Mouse (Mus musculus): Measurements from ENCODE around the gene Ntn4. TPM values are rescaled to one million over a fixed set of nuclear protein-coding genes. Genes with fewer than 3 reads are reported as not detected.

Gene Ntn4
- polyA plus RNA-seq, 1 experiment: 4.9 TPM

DNA sequence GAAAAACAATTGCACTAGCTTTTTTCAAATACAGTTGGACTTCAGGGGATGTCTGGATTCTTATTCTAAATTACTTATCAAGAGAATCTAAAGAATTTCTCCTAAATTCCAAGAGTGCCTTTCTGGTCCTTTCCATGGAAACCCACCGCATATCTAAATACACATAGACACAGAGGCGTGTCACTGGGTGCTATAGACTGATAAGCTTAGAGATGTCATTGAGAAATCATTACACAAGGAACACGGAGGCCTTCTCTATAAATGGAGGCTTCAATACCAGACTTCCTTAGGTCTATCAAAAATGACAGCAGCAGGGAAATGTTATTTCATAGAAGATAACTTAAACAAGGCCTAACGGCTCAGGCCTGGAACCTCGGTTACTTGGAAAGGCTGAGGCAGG is 68.0 kb downstream of the Ntn4 start:
- 65% methylated on average over 5 of the region's 5 CpGs for WGBS

DNA sequence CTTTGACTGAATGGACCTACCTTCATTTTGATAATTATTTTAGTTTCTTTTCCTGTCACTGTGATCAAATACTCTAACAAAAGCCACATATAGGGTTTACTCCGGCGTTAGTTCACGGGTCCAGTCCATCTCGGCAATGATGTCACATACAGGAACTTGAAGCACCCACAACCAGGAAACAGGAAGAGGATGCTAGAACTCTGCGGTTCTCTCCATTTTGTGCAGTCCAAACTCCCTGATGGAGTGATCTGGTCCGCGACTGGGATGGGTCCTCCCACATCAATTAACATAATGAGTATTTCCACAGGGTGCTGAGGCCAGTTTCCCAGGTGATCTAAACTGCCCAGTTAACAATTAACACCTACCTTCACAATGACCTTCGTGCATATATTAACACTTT is 69.1 kb downstream of the Ntn4 start:
- DNase-seq (ENCODE audit: low read depth, low spot score): no peak
- 87% methylated on average over 8 of the region's 8 CpGs for WGBS

More for the DNA sequence above, 68.0 kb downstream of the Ntn4 start:
- no peak for DNase-seq (ENCODE audit: low read depth, low spot score)

DNA sequence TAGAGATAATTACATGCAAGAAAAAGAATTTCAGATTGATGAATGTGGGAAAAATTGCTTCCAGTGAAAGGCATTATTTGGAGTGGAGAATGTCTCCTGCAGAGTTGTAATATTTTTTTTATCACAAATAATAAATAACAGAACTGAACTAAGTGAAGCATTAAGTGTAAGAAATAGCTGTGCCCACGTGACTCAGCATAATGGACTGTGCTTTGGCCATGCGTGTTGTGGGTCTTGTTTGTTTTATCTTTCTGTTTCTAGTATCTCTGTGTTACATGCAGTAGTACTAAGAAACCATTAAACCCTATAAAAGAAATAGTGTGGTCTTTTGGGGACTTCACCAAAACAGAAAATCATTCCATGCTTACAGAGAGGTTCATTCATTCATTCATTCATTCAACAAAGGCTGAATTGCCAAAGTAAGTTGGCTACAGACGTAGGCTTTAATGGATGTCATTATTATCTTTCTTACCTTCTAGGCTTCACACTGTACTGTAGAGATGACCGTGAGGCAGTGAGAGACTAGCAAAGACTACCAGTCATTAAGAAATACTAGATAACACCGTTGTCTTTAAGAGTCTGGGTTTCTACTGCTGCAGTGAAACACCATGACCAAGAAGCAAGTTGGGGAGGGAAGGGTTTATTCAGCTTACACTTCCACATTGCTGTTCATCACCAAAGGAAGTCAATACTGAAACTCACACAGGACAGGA is 81.3 kb downstream of the Ntn4 start:
- no peak for DNase-seq (ENCODE audit: low read depth, low spot score)

DNA sequence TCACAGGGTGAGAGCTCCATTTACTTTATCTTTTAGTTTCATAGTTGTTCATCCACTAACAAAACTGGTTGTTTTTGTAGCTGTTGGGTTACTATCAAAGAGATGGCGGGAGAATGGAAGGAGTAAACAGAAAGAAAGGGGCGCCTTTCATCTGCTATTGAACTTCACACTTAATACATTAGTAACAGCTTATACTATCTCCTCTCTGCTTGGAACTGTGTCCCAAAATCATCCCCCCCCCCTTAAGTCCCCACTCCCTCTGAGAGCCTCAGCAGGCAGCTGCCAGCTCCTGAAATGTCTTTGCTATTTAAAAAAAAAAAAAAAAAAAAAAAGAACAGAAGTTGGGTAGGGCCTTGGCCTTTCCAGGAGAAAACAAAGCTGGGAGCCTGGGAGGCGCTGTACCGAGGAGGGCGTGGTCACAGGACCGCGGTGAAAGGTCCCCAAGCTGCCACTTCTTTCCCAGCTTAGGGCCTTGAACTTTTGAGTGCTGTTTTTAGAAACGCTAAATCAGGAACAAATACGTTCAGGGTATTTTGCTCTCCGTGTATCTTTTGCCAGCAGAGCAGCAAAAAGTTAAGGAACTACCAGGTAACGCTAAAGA is 83.6 kb downstream of the Ntn4 start:
- no peak for DNase-seq (ENCODE audit: low read depth, low spot score)
- 22% methylated on average over 11 of the region's 11 CpGs for WGBS

More for the DNA sequence above, 81.3 kb downstream of the Ntn4 start:
- WGBS: 89% methylated on average over 5 of the region's 5 CpGs

DNA sequence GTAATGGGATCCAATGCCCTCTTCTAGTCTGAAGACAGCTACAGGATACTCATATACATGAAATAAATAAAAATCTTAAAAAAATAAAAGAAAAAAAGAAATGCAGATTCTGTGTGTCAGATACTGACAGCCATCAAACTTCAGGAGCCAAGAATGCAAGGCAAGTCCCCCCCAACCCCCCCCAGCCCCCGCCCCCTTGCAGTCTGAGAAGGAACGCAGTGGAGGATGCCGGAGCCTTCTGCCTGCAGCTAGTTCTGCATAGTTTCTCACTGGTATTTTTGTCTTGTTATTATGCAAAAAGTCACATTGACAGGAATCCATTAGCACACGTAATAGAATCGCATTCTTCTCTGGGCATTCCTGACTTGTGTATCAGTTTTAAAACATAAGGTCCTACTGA is 87.7 kb downstream of the Ntn4 start:
- no peak for DNase-seq (ENCODE audit: low read depth, low spot score)
- 78% methylated on average over 5 of the region's 5 CpGs for WGBS

DNA sequence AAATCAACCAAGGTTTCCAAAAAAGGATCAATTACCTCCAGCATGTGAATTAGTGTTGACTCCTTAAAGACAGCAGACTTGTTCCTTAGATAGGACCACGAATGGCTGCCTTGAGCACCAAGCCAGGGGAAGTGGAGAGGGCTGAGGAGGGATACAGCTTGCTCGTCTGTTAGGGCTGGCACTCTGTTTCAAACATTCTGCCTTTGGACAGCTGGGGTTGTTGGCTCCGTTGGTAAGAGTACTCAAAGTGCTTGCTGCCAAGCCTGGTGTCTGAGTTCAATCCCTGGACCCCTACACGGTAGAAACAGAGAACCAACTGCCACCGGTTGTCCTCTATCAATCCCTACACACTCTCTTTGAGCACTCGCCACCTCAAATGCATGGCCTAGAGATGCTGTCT is 90.0 kb downstream of the Ntn4 start:
- 88% methylated on average over 6 of the region's 6 CpGs for WGBS

DNA sequence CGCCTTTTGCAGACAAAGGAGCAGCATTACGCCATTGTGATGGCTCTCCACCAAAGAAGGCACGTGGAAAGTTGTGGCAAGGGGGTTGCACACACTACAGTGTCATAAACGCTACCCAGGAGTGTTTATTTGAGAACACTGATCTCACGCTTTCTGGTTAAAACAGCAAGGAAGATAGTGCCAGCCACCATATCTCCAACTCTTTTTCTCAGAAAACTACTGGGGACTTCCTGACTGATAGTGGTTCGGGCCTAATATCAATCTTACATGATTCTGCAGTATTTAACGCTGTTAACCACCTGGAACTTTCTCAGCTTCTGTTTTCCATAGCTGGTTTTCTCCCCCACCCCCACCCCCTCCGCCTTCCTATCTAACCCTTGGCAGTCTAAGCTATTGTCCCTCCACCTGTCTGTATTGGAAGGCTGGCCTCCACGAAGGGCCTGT is 90.8 kb downstream of the Ntn4 start:
- DNase-seq (ENCODE audit: low read depth, low spot score): no peak
- 67% methylated on average over 9 of the region's 9 CpGs for whole genome bisulfite sequencing

More for the DNA sequence above, 90.0 kb downstream of the Ntn4 start:
- no peak for DNase-seq (ENCODE audit: low read depth, low spot score)

DNA sequence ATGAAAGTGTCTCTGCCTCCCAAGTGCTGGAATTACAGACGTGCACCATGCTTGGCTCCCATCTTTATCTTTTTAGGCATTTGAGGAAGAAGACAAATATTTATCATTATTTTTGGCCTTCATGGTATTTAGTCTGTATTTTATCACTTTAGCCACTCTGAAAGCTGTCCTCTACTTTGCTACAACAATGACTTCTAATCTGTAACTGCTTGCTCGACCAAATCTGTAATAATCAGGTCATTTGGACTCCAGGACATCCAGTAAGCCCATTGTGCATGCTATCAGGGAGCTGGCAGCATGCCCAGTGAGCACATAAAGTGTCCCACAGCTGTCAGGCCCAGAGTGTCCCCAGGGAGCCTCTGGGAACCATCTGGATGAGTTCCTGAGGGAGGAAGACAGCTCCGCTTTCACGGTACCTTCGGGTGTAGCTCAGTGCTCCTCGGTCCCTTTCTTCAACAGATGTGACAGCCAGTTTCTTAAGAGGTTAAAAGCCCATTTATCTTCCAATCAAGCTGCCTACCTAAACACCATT is 95.7 kb downstream of the Ntn4 start:
- no peak for DNase-seq (ENCODE audit: low read depth, low spot score)
- 44% methylated on average over 6 of the region's 6 CpGs for whole genome bisulfite sequencing

DNA sequence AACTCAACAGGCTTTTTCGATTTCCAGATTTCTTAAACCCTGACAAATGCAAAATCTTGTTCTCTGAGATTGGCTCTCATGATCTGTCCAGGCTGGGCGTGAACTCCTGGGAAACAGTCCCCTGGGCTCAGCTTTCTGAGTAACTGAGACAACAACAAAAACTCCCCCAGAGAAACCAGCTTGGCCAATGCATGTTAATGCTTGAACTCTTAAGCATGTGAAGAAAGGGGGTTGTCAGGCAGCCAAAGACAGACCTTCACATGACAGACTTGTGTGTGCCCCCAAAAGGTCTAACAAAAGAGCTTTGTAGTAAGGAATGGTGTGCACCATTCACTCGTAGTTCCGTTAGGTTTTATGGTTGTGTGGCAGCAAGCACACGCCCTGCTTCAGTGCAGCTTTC is 96.6 kb downstream of the Ntn4 start:
- DNase-seq (ENCODE audit: low read depth, low spot score): no peak
- 64% methylated on average over 5 of the region's 5 CpGs for WGBS

DNA sequence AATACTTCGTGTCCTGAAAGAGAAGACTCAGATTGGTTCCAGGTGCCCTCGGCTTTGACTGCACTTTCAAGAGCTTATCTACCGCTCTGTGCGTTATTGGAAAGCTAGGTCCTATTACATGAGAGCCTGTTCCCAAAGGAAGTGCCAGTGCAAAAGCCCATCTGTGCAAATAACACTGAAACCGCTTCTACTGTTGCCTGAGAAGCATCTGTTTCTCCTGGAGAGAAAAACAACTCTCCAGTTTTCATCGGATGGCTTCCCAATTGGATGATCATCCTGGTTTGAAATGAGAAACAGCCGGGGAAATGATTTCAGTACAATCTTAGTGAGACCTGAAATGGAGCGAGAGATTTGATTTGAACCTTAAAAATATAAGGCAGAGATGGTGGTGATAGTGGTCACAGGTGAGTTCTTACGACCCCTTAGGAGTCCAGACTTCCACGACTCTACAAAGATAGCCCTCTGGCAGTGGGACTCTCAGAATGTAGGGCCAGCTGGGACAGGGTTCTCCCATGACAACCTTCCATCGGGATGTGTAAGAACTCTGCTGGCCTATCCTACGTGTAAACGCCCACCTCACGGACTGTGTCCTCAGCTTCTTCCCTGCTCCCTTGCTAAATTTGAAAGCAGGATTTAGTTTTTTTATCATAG is 101.1 kb downstream of the Ntn4 start:
- no peak for DNase-seq (ENCODE audit: low read depth, low spot score)
- 83% methylated on average over 14 of the region's 14 CpGs for WGBS

DNA sequence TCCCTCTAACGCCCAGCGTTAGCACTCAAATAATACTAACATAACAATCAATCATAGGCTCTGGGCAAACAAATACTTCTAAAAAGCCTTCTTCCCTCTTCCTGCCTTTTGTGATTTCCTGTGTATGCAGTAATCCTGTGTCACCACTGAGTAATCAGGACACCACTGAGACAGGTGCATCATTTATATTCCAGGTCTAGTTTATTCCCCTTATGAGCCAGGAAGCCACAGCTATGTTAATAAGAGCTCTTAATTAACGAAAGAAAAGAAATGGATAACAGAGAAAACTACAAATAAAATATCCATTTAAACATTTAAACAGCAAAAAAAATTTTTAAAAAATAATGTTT is 101.6 kb downstream of the Ntn4 start:
- no peak for DNase-seq (ENCODE audit: low read depth, low spot score)
- WGBS: 58% methylated on average over 3 of the region's 3 CpGs

DNA sequence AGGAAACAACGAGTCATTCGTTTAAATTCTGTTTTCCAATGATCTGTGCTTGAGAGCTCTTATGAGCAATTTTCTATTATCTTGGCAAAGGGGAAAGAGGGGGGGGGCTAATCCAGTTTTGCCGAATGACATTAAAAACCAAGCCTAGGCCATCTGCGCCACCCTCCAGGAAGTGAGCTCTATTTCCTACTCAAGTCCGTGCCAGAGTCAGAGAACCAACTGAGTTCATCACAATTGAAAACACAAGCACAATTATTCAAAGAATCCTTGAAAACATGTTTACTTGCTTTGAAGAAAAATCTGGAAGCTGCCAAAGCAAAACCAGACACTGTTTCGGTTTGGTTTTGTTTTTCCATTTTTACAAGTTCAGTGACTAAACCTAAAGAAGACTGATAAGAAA is 102.1 kb downstream of the Ntn4 start:
- WGBS: 65% methylated on average over 6 of the region's 6 CpGs
- DNase-seq (ENCODE audit: low read depth, low spot score): no peak

DNA sequence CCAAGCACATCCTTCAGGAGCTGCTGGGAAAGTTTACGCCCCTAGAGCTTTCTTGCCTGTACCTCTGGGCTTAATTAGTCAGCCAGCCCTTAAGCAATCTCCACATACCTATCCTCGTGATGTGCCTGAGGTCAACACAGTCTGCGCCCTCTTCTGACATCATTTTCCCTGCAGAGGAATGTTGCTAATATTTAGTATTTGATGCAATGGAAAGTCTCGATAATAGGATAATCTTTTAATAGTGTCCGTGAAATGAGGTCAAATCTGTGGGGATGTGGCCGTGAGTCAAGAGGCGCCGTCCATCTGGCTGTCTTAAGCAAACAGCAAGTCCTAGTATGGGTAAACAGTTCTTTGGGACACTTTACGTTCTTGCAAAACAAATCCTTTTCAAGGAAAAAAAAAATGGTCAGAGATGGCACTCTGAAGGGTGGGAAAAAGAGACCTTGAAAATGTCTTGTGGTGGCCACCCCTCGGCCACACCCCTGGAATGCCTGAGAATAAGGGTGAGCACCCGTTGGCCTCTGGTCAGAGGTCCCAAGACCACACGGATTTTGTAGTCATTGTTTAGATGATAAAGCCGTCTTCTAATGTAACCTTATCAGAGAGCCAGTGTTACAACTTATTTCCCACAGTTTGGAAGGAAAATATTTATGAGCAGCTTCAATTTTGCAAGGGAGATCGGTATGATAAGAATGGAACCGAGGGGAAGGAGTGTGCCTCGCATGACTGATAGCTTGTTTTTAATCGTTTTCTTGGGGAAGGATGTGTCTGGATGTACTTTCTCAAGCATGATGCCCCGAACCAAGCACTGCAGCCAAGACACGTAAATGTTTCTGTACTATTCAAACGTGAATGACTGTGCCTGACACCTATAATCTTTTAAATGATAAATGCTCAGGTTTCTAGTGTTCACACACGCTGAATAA is 109.0 kb downstream of the Ntn4 start:
- WGBS: 33% methylated on average over 21 of the region's 21 CpGs
- DNase-seq (ENCODE audit: low read depth, low spot score): no peak

DNA sequence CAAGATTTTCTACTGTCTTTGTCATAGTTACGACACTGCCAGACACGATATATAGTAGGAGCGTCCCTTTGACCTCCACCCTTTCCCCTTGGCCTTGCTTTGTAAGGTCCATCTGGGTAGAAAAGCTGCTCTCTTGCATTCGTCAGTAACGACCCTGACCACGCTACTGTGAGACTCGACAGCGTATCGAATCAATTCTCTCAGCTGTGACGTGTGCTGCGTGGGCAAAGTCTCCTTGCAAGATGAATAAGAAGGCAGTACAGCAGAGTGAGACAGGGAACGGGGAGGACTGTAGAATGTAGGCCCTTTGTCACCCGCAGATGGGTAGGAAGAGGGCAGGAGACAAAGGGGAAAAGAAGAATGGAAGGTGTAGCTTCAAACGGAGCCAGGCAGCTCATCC is 110.8 kb downstream of the Ntn4 start:
- no peak for DNase-seq (ENCODE audit: low read depth, low spot score)
- 90% methylated on average over 14 of the region's 14 CpGs for WGBS

DNA sequence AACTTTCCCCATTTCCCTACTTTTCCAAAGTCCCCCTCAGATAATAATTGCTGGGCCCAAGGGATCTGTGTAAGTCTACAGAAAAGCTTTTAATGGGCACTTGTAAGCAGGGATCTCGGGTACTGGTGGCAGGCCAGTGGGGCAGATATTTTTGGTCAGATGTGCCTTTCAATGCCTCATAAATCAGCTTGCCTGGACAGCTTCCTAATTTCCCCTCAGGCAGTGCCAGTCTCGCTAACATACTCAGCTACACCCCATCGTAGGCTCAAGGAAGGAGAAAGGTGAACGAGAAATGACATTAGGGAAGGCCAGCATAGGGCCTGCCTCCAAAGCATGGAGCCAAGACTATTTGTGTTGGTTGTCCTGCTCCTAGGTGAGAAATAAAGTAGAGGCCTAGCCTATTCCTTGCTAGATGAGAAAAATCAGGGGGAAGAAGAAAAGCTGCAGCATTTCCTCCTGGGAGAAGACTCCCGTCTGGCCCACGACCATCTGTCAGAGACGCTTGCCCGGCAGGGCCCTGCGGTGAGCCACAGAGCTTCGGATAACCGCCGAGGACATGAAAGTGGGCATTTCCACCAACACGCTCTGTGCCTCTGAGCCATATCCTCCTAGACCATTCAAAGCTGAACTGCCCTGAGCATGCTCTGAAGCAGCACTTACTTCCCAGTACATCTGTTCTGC is 113.4 kb downstream of the Ntn4 start:
- DNase-seq (ENCODE audit: low read depth, low spot score): no peak
- WGBS: 92% methylated on average over 13 of the region's 13 CpGs

DNA sequence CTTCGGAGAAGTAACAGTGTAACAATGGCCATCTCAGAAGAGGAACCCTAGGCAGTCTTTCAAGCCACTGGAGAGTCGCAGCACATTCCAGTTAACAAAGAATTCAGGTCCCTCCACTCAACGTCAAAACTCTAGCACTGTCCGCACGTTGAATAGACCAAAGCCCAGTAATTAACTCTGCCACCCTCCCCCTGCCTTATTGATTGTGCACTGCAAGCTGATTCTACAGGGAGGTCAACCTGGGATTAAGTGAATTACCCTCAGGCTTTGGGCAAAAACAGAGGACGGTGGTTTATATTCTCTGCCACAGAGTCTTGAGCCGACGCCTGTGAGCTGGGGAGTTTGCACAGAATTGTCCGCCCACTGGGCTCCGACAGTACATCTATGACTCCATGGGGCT is 115.7 kb downstream of the Ntn4 start:
- 79% methylated on average over 10 of the region's 10 CpGs for WGBS
- no peak for DNase-seq (ENCODE audit: low read depth, low spot score)

DNA sequence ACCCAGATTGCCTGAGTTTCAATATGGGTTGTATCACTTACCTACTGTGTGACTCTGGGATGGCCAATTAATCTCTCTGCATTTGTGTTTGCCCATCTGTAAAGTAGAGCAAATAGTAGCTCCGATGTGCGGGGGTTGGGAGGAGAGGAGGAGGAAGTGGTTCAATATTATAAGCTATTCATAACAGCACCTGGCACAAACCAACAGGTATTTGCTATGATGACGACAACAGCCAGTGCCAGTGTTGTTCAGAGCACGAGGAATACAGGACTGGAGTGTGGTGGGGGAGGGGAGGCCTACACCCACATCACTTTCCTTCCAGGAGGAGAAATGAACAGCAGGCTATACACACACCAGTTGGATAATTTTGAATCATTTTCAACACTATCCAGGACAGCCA is 119.2 kb downstream of the Ntn4 start:
- WGBS: 24% methylated on average over 4 of the region's 4 CpGs
- no peak for DNase-seq (ENCODE audit: low read depth, low spot score)

DNA sequence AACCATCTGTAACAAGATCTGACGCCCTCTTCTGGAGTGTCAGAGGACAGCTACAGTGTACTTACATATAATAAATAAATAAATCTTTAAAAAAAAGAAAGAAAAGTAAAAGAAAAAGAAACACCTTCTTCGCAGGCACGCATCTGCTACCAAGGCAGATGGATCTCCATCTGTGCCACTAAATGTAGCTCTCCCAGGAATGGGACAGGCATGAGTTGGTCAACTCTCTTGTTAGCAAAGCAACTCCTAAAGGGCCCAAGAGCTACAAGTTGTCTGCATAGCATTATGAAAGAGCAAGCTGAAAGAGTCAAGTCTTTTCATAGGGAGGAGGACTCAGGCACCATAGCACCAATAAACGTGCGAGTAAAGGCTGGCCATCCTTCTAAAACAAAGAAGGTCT is 119.9 kb downstream of the Ntn4 start:
- WGBS: 94% methylated on average over 5 of the region's 5 CpGs
- no peak for DNase-seq (ENCODE audit: low read depth, low spot score)

DNA sequence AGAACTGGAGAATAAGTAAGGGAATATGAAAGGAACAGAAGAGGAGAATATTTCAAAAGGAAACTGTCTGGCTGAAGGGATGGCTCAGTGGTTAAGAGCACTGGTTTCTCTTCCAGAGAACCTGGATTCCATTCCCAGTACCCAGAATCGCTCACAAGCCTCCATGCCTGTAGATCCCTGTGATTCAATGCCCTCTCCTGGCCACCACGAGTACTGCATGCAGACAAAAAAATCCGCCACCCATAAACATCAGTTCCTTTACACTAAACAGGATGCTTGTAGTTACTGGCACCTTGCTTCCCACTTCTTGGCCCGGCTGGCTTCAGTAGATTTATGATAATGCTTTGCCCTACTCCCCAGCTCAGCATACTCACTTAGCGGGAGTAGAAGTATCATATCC is 122.6 kb downstream of the Ntn4 start:
- 52% methylated on average over 5 of the region's 5 CpGs for WGBS
- no peak for DNase-seq (ENCODE audit: low read depth, low spot score)
